Mouse (Mus musculus): Measurements from ENCODE around the gene Sfmbt2. TPM values are rescaled to one million over a fixed set of nuclear protein-coding genes. Genes with fewer than 3 reads are reported as not detected.

The Sfmbt2 gene
- polyA plus RNA-seq (2014; fragmentation: Illumina TruSeq; extraction: RNeasy Lipid Tissue Mini Kit (QIAGEN cat#74804); ENCODE audit: insufficient read depth, low read depth, low replicate concordance), result 0.40 TPM

DNA sequence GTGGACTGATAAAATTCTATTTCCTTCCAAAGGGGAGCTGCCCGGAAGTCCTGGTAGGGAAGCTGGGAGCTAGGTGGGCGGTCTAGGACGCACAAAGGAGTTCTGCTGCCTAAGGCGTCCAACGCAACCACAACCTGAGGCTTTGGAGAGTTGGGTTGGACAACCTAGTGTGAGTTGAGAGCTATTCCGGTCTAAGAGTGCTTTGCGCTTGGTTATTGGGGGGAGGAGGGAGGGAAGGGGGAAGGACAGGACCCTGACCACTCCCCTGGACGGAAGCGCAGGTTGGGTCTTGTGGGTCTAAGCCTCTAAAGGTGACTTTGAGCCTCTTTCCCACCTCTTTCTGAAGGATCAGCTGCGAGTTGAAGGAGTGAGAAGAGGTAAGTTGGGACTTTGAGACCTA, at the start of gene Sfmbt2:
Gene Sfmbt2, plus strand, starts transcription at position 335 of the 400 bp plus-strand sequence.

Other genes with a start within 250 kb of the Sfmbt2 start
- gene Itih2, start 239.1 kb upstream of the Sfmbt2 start, polyA plus RNA-seq (2014; fragmentation: Illumina TruSeq; extraction: RNeasy Lipid Tissue Mini Kit (QIAGEN cat#74804); ENCODE audit: insufficient read depth, low read depth, low replicate concordance), result 2.2 TPM
- gene Itih5, start 216.9 kb upstream of the Sfmbt2 start, polyA plus RNA-seq (2014; fragmentation: Illumina TruSeq; extraction: RNeasy Lipid Tissue Mini Kit (QIAGEN cat#74804); ENCODE audit: insufficient read depth, low read depth, low replicate concordance), result 1.5 TPM